Mouse (Mus musculus) hindbrain, embryonic 11.5 days (tissue): ENCODE measurements around the gene Lsamp. TPM values are rescaled to one million over a fixed set of nuclear protein-coding genes. Genes with fewer than 3 reads are reported as not detected.
A peak's percentile ranks its signal among the peaks of the same experiment; 100 is the strongest.

Source experiments
- ATAC-seq: fragments of 200-750 bp; cut with Nextera tagmentation; 2 replicates; pipeline ENCODE4 v1.8.0; 2017; ENCODE audit warnings: mild to moderate bottlenecking, moderate TSS enrichment, moderate library complexity; ENCODE audit not compliant: low FRiP score
- DNase-seq: peaks from one replicate; pipeline ENCODE4 v3.0.0-alpha.2; 2015; ENCODE audit warnings: low spot score
- H3K27ac ChIP-seq: fragments of 300-500 bp; sonication (generic); 2 replicates; pipeline ENCODE4 v1.5.1; 2014; ENCODE audit warnings: mild to moderate bottlenecking, low read depth, low read length
- H3K27me3 ChIP-seq: fragments of 300-500 bp; sonication (generic); 2 replicates; pipeline ENCODE4 v1.6.1; 2014; ENCODE audit warnings: mild to moderate bottlenecking, low read length, moderate library complexity, mixed read lengths; ENCODE audit not compliant: control insufficient read depth, insufficient read depth
- H3K36me3 ChIP-seq: fragments of 300-500 bp; sonication (generic); 2 replicates; pipeline ENCODE4 v1.6.1; 2014; ENCODE audit warnings: mild to moderate bottlenecking, low read length, moderate library complexity, mixed read lengths; ENCODE audit not compliant: control insufficient read depth, insufficient read depth
- H3K4me1 ChIP-seq: fragments of 300-500 bp; sonication (generic); replicated peaks from 2 replicates; pipeline ENCODE4 v1.6.1; 2014; ENCODE audit warnings: low read length, mixed read lengths; ENCODE audit not compliant: control insufficient read depth, insufficient read depth
- H3K4me2 ChIP-seq: fragments of 300-500 bp; sonication (generic); replicated peaks from 2 replicates; pipeline ENCODE4 v1.6.1; 2014; ENCODE audit warnings: mild to moderate bottlenecking, low read depth, low read length
- H3K4me3 ChIP-seq: fragments of 300-500 bp; sonication (generic); 2 replicates; pipeline ENCODE4 v1.5.1; 2014; ENCODE audit warnings: low read depth, low read length
- H3K9ac ChIP-seq: fragments of 300-500 bp; sonication (generic); 2 replicates; pipeline ENCODE4 v1.6.1; 2014; ENCODE audit warnings: low read depth, low read length
- H3K9me3 ChIP-seq: fragments of 300-500 bp; sonication (generic); 2 replicates; pipeline ENCODE4 v1.6.1; 2016; ENCODE audit warnings: low read length; ENCODE audit not compliant: control insufficient read depth
- WGBS: fragments of 180-500 bp; shearing (Covaris S2); extraction: QIAGEN DNeasy Blood & Tissue Kit; methylation state at CpG from one replicate; pipeline ENCODE4 v1.1.7; 2014; 5-methylcytosine and 5-hydroxymethylcytosine counted together
- polyA plus RNA-seq: library from polyadenylated mRNA; unstranded; fragments of >200 nt; fragmentation: Nextera tagmentation; extraction: Ambion mirVana; gene quantifications from 2 replicates; pipeline ENCODE4 v1.2.1, GENCODE M21; 2014

The Lsamp gene
- polyA plus RNA-seq, 1 experiment from 2014 or later, result 16.3 TPM

GRCm38 (mm10) chr16:40627159-40627558 is 643.0 kb downstream of the Lsamp start:
- WGBS, result 84% methylated on average over 5 of the region's 5 CpGs
- H3K9me3 ChIP-seq, result no peaks in the 10 kb centered on the region
- DNase-seq (no peak), ATAC-seq (no peak)
- no peak overlapping the region for H3K4me3 ChIP-seq
- no peak overlapping the region for H3K27ac ChIP-seq
- H3K4me2 ChIP-seq, result no peak overlapping the region
- H3K36me3 ChIP-seq, result no peaks in the 10 kb centered on the region
- no peaks in the 10 kb centered on the region for H3K4me1 ChIP-seq
- H3K9ac ChIP-seq, result no peak overlapping the region
- no peaks in the 10 kb centered on the region for H3K27me3 ChIP-seq

GRCm38 (mm10) chr16:40639621-40640371 is 655.6 kb downstream of the Lsamp start:
- Histone ChIP-seq H3K9me3 (no peaks in the 10 kb centered on the region), H3K36me3 (no peaks in the 10 kb centered on the region), H3K4me2 (no peak overlapping the region), H3K4me1 (no peaks in the 10 kb centered on the region), H3K27me3 (no peaks in the 10 kb centered on the region), H3K4me3 (no peak overlapping the region), H3K9ac (no peak overlapping the region), H3K27ac (no peak overlapping the region)
- ATAC-seq (peak; percentile 76), DNase-seq (peak; percentile 5)
- WGBS, result 78% methylated on average over 3 of the region's 3 CpGs

GRCm38 (mm10) chr16:40652800-40653199 is 668.6 kb downstream of the Lsamp start:
- Histone ChIP-seq H3K9me3 (no peaks in the 10 kb centered on the region), H3K27me3 (no peaks in the 10 kb centered on the region), H3K36me3 (no peaks in the 10 kb centered on the region), H3K4me1 (no peaks in the 10 kb centered on the region), H3K4me3 (no peak overlapping the region), H3K9ac (no peak overlapping the region), H3K4me2 (no peak overlapping the region), H3K27ac (no peak overlapping the region)
- no peak for ATAC-seq
- WGBS, result 93% methylated on average over 5 of the region's 5 CpGs
- no peak for DNase-seq

- DNase-seq (peak; percentile 3), ATAC-seq (no peak)
- H3K36me3 ChIP-seq, result no peaks in the 10 kb centered on the region
- 86% methylated on average over 1 of the region's 1 CpGs for WGBS
- H3K27me3 ChIP-seq, result no peaks in the 10 kb centered on the region
- no peak overlapping the region for H3K4me2 ChIP-seq
- no peak overlapping the region for H3K9ac ChIP-seq
- no peaks in the 10 kb centered on the region for H3K9me3 ChIP-seq
- no peak overlapping the region for H3K4me3 ChIP-seq
- H3K27ac ChIP-seq, result no peak overlapping the region
- no peaks in the 10 kb centered on the region for H3K4me1 ChIP-seq
Measured at GRCm38 (mm10) chr16:40653508-40653907, 669.3 kb downstream of the Lsamp start.

GRCm38 (mm10) chr16:40656347-40656746 is 672.2 kb downstream of the Lsamp start:
- Histone ChIP-seq H3K27ac (no peak overlapping the region), H3K4me1 (no peaks in the 10 kb centered on the region), H3K27me3 (no peaks in the 10 kb centered on the region), H3K9ac (no peak overlapping the region), H3K9me3 (no peaks in the 10 kb centered on the region), H3K4me3 (no peak overlapping the region), H3K36me3 (no peaks in the 10 kb centered on the region), H3K4me2 (no peak overlapping the region)
- no peak for ATAC-seq
- no peak for DNase-seq
- WGBS, result 86% methylated on average over 5 of the region's 5 CpGs

- H3K9me3 ChIP-seq, result no peaks in the 10 kb centered on the region
- no peak overlapping the region for H3K4me3 ChIP-seq
- H3K36me3 ChIP-seq, result no peaks in the 10 kb centered on the region
- H3K27me3 ChIP-seq, result no peaks in the 10 kb centered on the region
- DNase-seq, result no peak
- H3K4me1 ChIP-seq, result no peaks in the 10 kb centered on the region
- no peak overlapping the region for H3K4me2 ChIP-seq
- ATAC-seq, result no peak
- no peak overlapping the region for H3K27ac ChIP-seq
- no peak overlapping the region for H3K9ac ChIP-seq
- WGBS, result 55% methylated on average over 6 of the region's 6 CpGs
Measured at GRCm38 (mm10) chr16:40656871-40657270, 672.7 kb downstream of the Lsamp start.

GRCm38 (mm10) chr16:40685531-40685930 is 701.4 kb downstream of the Lsamp start:
- no peak for DNase-seq

GRCm38 (mm10) chr16:40692292-40692691 is 708.1 kb downstream of the Lsamp start:
- no peak overlapping the region for H3K27ac ChIP-seq
- no peaks in the 10 kb centered on the region for H3K9me3 ChIP-seq
- ATAC-seq, result peak; percentile 40; the same call in 1 of the 2 replicates
- no peak overlapping the region for H3K4me3 ChIP-seq
- no peaks in the 10 kb centered on the region for H3K4me1 ChIP-seq
- no peaks in the 10 kb centered on the region for H3K27me3 ChIP-seq
- no peak overlapping the region for H3K4me2 ChIP-seq
- H3K36me3 ChIP-seq, result no peaks in the 10 kb centered on the region
- DNase-seq, result no peak
- 27% methylated on average over 2 of the region's 2 CpGs for WGBS
- H3K9ac ChIP-seq, result no peak overlapping the region

More at GRCm38 (mm10) chr16:40685531-40685930, 701.4 kb downstream of the Lsamp start:
- H3K4me1 ChIP-seq, result no peaks in the 10 kb centered on the region
- no peaks in the 10 kb centered on the region for H3K36me3 ChIP-seq
- H3K4me3 ChIP-seq, result no peak overlapping the region
- no peaks in the 10 kb centered on the region for H3K27me3 ChIP-seq
- H3K9me3 ChIP-seq, result no peaks in the 10 kb centered on the region
- no peak overlapping the region for H3K27ac ChIP-seq
- no peak overlapping the region for H3K9ac ChIP-seq
- H3K4me2 ChIP-seq, result no peak overlapping the region
- ATAC-seq, result no peak

GRCm38 (mm10) chr16:40697253-40697652 is 713.1 kb downstream of the Lsamp start:
- H3K27ac ChIP-seq, result no peak overlapping the region
- H3K9ac ChIP-seq, result no peak overlapping the region
- H3K27me3 ChIP-seq, result no peaks in the 10 kb centered on the region
- H3K4me3 ChIP-seq, result no peak overlapping the region
- ATAC-seq (no peak), DNase-seq (no peak)
- no peaks in the 10 kb centered on the region for H3K9me3 ChIP-seq
- no peaks in the 10 kb centered on the region for H3K36me3 ChIP-seq
- H3K4me2 ChIP-seq, result no peak overlapping the region
- no peaks in the 10 kb centered on the region for H3K4me1 ChIP-seq
- 91% methylated on average over 3 of the region's 3 CpGs for WGBS
